Mouse (Mus musculus) spleen, adult 2 months (tissue): ENCODE measurements around the gene Ulk4.

ENCODE experiments used
- CTCF ChIP-seq: fragments of 200-500 bp; IDR thresholded peaks from 2 replicates; pipeline ENCODE4 v1.5.1; 2011; ENCODE audit warnings: mild to moderate bottlenecking, inconsistent platforms; ENCODE audit not compliant: insufficient read depth, insufficient read length, insufficient replicate concordance; ENCODE audit errors: extremely low read depth
- POLR2A ChIP-seq: fragments of 200-500 bp; IDR thresholded peaks from 2 replicates; pipeline ENCODE4 v1.6.1; 2011; ENCODE audit warnings: low read depth, low read length, inconsistent platforms

- TF ChIP-seq CTCF (no peak), POLR2A (no peak)
Measured at GRCm38 (mm10) chr9:121279216-121279615, 2.2 kb upstream of the Ulk4 start.
